Comparison of ENCODE assay signal across 8 mouse cellular contexts in genomic region chr13:24049267-24050034, GRCm38 (mm10). TPM values are rescaled to one million over a fixed set of nuclear protein-coding genes. Genes with fewer than 3 reads are reported as not detected.
DNase-seq lines count a peak whose midpoint lies in the region; ATAC-seq and TF ChIP-seq lines count a peak whose summit lies in the region.

No protein-coding gene starts in this region.

- no peaks in the 10 kb centered on the region for H3K36me3 ChIP-seq in midbrain, embryonic 11.5 days (ENCODE audit: control insufficient read depth, insufficient read depth, low read length)
- no peaks in the 10 kb centered on the region for H3K36me3 ChIP-seq in midbrain, embryonic 10.5 days
- H3K36me3 ChIP-seq in heart, embryonic 12.5 days, result no peaks in the 10 kb centered on the region

- no peaks in the 10 kb centered on the region for H3K9me3 ChIP-seq in midbrain, embryonic 11.5 days (ENCODE audit: control insufficient read depth, low read length)
- H3K9me3 ChIP-seq in midbrain, embryonic 10.5 days (replicated peaks), result no peaks in the 10 kb centered on the region
- H3K9me3 ChIP-seq in heart, embryonic 12.5 days (replicated peaks), result no peaks in the 10 kb centered on the region

- H3K4me2 ChIP-seq in midbrain, embryonic 11.5 days, result no peak overlapping the region
- no peak overlapping the region for H3K4me2 ChIP-seq in heart, embryonic 12.5 days

- H3K4me3 ChIP-seq in midbrain, embryonic 11.5 days (ENCODE audit: low read depth, low read length), result no peak overlapping the region
- H3K4me3 ChIP-seq in midbrain, embryonic 10.5 days, result no peak overlapping the region
- no peak overlapping the region for H3K4me3 ChIP-seq in olfactory bulb, adult 2 months (ENCODE audit: insufficient read depth, low read depth, low read length)
- no peak overlapping the region for H3K4me3 ChIP-seq in heart, embryonic 12.5 days

- H3K9ac ChIP-seq in midbrain, embryonic 11.5 days (ENCODE audit: low read length), result no peak overlapping the region
- H3K9ac ChIP-seq in heart, embryonic 12.5 days, result no peak overlapping the region

- no peak for TF ChIP-seq CTCF in olfactory bulb, adult 2 months (IDR thresholded peaks at IDR 0.05; ENCODE audit: insufficient read depth, low read depth, low read length)

- DNase-seq in midbrain, embryonic 11.5 days (ENCODE audit: low spot score, missing footprints), result peak; percentile 75
- no peak for DNase-seq in midbrain, embryonic 10.5 days (ENCODE audit: low spot score)
- peak; percentile 75 to 77 for DNase-seq in cerebellum, postnatal 14 days
- peak; percentile 82 to 85 for DNase-seq in layer of hippocampus, adult 8-10 months (ENCODE audit: low spot score in 2 of 2)
- no peak for DNase-seq in yolk sac, embryonic 10.5 days (ENCODE audit: low spot score)
- no peak for DNase-seq in gastrocnemius, postnatal 25 days

- no peak for TF ChIP-seq POLR2A in olfactory bulb, adult 2 months (IDR thresholded peaks at IDR 0.05; ENCODE audit: insufficient read depth, low read depth, low read length)

- H3K27ac ChIP-seq in midbrain, embryonic 11.5 days (ENCODE audit: low read depth, low read length), result no peak overlapping the region
- no peak overlapping the region for H3K27ac ChIP-seq in midbrain, embryonic 10.5 days (replicated peaks)
- H3K27ac ChIP-seq in olfactory bulb, adult 2 months (ENCODE audit: insufficient read depth, low read depth, low read length), result 0 out of 2 replicates have a peak overlapping the region, but pooled peaks have one; percentile 18
- H3K27ac ChIP-seq in heart, embryonic 12.5 days (ENCODE audit: poor library complexity, severe bottlenecking), result no peak overlapping the region

- no peaks in the 10 kb centered on the region for H3K4me1 ChIP-seq in midbrain, embryonic 11.5 days (ENCODE audit: control insufficient read depth, insufficient read depth, low read length)
- H3K4me1 ChIP-seq in midbrain, embryonic 10.5 days, result peaks cover 12% of the 10 kb centered on the region; the same call in 1 of the 2 replicates
- peaks cover 5% of the 10 kb centered on the region; the same call in 1 of the 2 replicates for H3K4me1 ChIP-seq in olfactory bulb, adult 2 months (ENCODE audit: control insufficient read depth, insufficient read depth, low read length)
- H3K4me1 ChIP-seq in heart, embryonic 12.5 days (replicated peaks), result no peaks in the 10 kb centered on the region

- no peaks in the 10 kb centered on the region for H3K27me3 ChIP-seq in midbrain, embryonic 11.5 days (ENCODE audit: control insufficient read depth, insufficient read depth, low read length)
- no peaks in the 10 kb centered on the region for H3K27me3 ChIP-seq in midbrain, embryonic 10.5 days (ENCODE audit: low read depth, poor library complexity, severe bottlenecking)
- no peaks in the 10 kb centered on the region for H3K27me3 ChIP-seq in heart, embryonic 12.5 days (replicated peaks)

- no peak for ATAC-seq in midbrain, embryonic 11.5 days (ENCODE audit: low FRiP score)
- no peak for ATAC-seq in heart, embryonic 12.5 days (ENCODE audit: insufficient number of reproducible peaks, low FRiP score)

- 89% methylated on average over 9 of the region's 9 CpGs for WGBS in midbrain, embryonic 11.5 days
- WGBS in midbrain, embryonic 10.5 days, result 90% methylated on average over 9 of the region's 9 CpGs
- 55% methylated on average over 9 of the region's 9 CpGs for WGBS in olfactory bulb, adult 2 months
- WGBS in heart, embryonic 12.5 days, result 80% methylated on average over 9 of the region's 9 CpGs

RNA-seq across cellular contexts. Expression of gene Scgn, which starts 58.4 kb away (rescaled TPM):
- polyA plus RNA-seq in midbrain, embryonic 11.5 days (2014; fragmentation: Nextera tagmentation; extraction: Ambion mirVana), result 0.56 TPM in 1 of 2 replicates, not detected in the other
- polyA plus RNA-seq in midbrain, embryonic 10.5 days (2016; fragmentation: Nextera tagmentation; extraction: Ambion mirVana), result 0.21 and 0.27 TPM in 2 replicates
- total RNA-seq in layer of hippocampus, adult 8-10 months (2022), result 1 to 10 TPM; 1.4 to 2.8 (median 2.1) TPM
- not detected in 2 replicates for polyA plus RNA-seq in olfactory bulb, adult 2 months (2012; ENCODE audit: insufficient read depth, insufficient read length, low replicate concordance, missing spikeins)
- polyA plus RNA-seq in heart, embryonic 12.5 days (2016; fragmentation: Nextera tagmentation; extraction: Ambion mirVana), result not detected in 2 replicates
- total RNA-seq in gastrocnemius, postnatal 25 days (2021), result not detected

Comparison
In these comparisons a context has a peak if more than half of its experiments do, and no peak if none do; other contexts are left out.
1. DNase-seq: peak in midbrain, embryonic 11.5 days (single experiment), cerebellum, postnatal 14 days (2 of 2) and layer of hippocampus, adult 8-10 months (2 of 2); none in midbrain, embryonic 10.5 days (single experiment), yolk sac, embryonic 10.5 days (single experiment) and gastrocnemius, postnatal 25 days (single experiment).